Mouse (Mus musculus): ENCODE results near the gene Cdx2. TPM values are rescaled to one million over a fixed set of nuclear protein-coding genes. Genes with fewer than 3 reads are reported as not detected.

Gene Cdx2
- polyA plus RNA-seq, 1 experiment = 344 TPM

DNA sequence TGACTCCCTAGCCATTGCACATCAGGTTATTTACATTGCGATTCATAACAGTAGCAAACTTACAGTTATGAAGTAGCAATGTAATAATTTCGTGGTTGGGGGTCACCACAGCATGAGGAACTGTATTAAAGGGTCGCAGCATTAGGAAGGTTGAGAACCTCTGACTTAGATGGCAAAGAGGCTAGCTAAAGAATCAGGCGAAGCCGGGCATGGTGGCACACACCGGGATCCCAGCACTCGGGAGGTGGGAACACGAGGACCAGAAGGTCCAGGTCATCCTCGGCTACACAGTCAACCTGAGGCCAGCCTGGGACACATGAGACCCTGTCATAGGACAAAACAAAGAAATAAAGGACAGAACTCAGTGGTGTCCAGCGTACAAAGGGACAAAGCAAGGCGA is 22.9 kb upstream of the Cdx2 start:
- Histone ChIP-seq H3K27ac (ENCODE audit: insufficient read depth, low read depth, low read length) (no peak overlapping the region), H3K4me1 (ENCODE audit: control insufficient read depth, insufficient read depth, insufficient read length, low read length) (no peaks in the 10 kb centered on the region), H3K4me3 (ENCODE audit: low read depth, low read length) (no peak overlapping the region), H3K36me3 (ENCODE audit: control insufficient read depth, insufficient read depth, low read length) (no peaks in the 10 kb centered on the region), H3K27me3 (ENCODE audit: control insufficient read depth, insufficient read depth, low read length) (no peaks in the 10 kb centered on the region)
- WGBS = 82% methylated on average over 11 of the region's 11 CpGs
- no peak for TF ChIP-seq CTCF (IDR thresholded peaks at IDR 0.05; ENCODE audit: extremely low read depth, insufficient read length, insufficient replicate concordance, low read depth, low read length)
- no peak for TF ChIP-seq POLR2A (IDR thresholded peaks at IDR 0.05; ENCODE audit: low read depth, low read length)

DNA sequence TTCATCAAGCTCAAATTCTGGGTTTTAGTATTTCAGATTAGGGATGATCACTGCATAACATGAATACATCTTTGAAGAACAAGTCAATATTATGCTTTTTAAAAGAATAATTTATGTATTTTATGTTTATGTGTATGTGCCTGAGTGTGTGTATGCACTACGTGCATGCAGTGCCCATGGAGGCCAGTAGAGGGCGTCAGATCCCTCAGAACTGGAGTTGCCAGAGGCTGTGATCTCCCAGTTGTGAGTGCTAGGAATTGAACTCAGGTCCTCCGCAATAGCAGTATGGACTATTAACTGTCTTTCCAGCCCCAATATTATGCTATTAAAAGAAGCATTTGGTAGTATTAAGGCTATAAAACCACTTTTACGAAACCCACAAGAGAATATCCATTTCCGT is 20.6 kb upstream of the Cdx2 start:
- TF ChIP-seq POLR2A (IDR thresholded peaks at IDR 0.05; ENCODE audit: low read depth, low read length) (no peak), CTCF (IDR thresholded peaks at IDR 0.05; ENCODE audit: extremely low read depth, insufficient read length, insufficient replicate concordance, low read depth, low read length) (peak; percentile 28; the same call in 1 of the 2 replicates)
- Histone ChIP-seq H3K36me3 (ENCODE audit: control insufficient read depth, insufficient read depth, low read length) (no peaks in the 10 kb centered on the region), H3K27ac (ENCODE audit: insufficient read depth, low read depth, low read length) (no peak overlapping the region), H3K4me1 (ENCODE audit: control insufficient read depth, insufficient read depth, insufficient read length, low read length) (no peaks in the 10 kb centered on the region), H3K27me3 (ENCODE audit: control insufficient read depth, insufficient read depth, low read length) (no peaks in the 10 kb centered on the region), H3K4me3 (ENCODE audit: low read depth, low read length) (no peak overlapping the region)
- WGBS = 91% methylated on average over 5 of the region's 5 CpGs

DNA sequence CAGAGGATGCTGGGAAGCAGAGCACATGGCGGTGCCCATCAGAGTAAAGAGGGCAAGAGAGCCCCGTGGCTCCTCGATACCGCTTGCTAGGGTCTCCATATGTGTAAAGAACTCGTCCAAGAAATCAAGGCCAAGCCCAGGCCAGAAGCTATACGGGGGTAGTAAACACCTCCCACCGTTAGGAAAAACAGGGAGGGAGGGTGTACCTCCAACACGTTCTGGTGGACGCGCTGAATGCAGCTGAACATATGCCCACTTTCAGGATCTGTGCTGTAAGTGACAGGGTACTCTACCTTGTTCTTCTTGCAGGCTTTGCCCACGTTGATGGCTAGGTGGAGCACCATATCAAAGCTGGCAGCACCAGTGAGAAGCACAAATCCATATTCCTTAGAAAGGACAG is 18.9 kb upstream of the Cdx2 start:
- no peaks in the 10 kb centered on the region for H3K27me3 ChIP-seq (ENCODE audit: control insufficient read depth, insufficient read depth, low read length)
- no peak overlapping the region for H3K4me3 ChIP-seq (ENCODE audit: low read depth, low read length)
- no peak overlapping the region for H3K27ac ChIP-seq (ENCODE audit: insufficient read depth, low read depth, low read length)
- 71% methylated on average over 11 of the region's 11 CpGs for WGBS
- H3K4me1 ChIP-seq (ENCODE audit: control insufficient read depth, insufficient read depth, insufficient read length, low read length) = no peaks in the 10 kb centered on the region
- TF ChIP-seq CTCF (IDR thresholded peaks at IDR 0.05; ENCODE audit: extremely low read depth, insufficient read length, insufficient replicate concordance, low read depth, low read length) (no peak), POLR2A (IDR thresholded peaks at IDR 0.05; ENCODE audit: low read depth, low read length) (no peak)
- no peaks in the 10 kb centered on the region for H3K36me3 ChIP-seq (ENCODE audit: control insufficient read depth, insufficient read depth, low read length)

DNA sequence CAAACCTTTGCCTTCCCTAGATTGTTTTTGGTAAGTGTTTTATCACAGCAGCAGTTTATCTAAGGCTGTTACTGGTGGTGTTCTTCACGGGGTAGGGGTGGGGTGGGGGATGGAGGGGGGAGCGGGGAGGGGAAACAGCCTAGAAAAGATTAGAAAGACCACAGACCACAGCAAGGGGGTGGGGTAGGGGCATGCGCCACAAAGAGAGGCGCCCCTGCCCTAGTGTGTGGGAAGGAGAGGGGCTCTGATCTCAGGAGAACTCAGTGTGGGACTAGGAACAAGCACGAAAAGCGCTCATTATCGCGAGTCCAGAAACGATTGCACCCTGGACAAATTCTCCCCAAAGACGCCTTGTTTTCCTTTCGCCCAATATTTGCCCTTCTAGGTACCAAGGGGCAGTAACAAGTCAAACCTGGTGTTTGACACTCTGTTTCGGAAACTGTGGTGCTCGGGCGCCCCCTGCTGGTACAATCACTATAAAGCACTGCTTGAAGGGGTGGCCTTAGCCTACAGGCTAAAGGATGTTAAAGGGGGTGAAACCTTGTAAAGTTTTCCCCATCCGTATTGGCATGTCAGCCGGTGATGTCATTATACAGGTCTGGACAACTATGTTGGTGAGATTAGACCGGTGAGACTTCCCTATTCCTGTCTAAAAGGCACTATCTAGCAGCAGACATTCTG is 16.3 kb upstream of the Cdx2 start:
- Histone ChIP-seq H3K36me3 (ENCODE audit: control insufficient read depth, insufficient read depth, low read length) (no peaks in the 10 kb centered on the region), H3K27ac (ENCODE audit: insufficient read depth, low read depth, low read length) (no peak overlapping the region), H3K4me1 (ENCODE audit: control insufficient read depth, insufficient read depth, insufficient read length, low read length) (no peaks in the 10 kb centered on the region), H3K27me3 (ENCODE audit: control insufficient read depth, insufficient read depth, low read length) (no peaks in the 10 kb centered on the region), H3K4me3 (ENCODE audit: low read depth, low read length) (no peak overlapping the region)
- WGBS = 5% methylated on average over 17 of the region's 17 CpGs
- TF ChIP-seq CTCF (IDR thresholded peaks at IDR 0.05; ENCODE audit: extremely low read depth, insufficient read length, insufficient replicate concordance, low read depth, low read length) = peak; percentile 85; the same call in 1 of the 2 replicates
- no peak for TF ChIP-seq POLR2A (IDR thresholded peaks at IDR 0.05; ENCODE audit: low read depth, low read length)

DNA sequence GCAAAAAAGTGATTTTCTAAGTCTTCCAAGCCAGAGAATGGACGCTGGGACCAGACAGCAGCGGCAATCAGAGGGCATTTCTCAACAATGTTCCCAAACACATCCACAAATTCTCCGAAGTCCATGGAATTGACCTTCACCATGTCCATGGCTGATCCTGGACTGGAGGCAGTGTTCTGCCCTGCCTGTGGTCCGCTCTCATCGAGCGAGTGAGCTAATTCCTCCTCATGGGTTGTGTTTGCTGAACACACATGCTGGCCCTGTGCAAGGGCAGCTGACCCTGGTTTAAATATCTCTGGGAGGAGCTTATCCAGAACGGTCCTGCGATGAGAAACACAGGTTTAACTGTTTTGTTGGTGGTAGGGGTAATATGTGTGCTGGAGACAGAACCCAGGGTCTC is 15.1 kb upstream of the Cdx2 start, which contains the start of gene Urad:
Gene Urad, minus strand, starts transcription at position 258 of the 400 bp plus-strand sequence.
- H3K4me1 ChIP-seq (ENCODE audit: control insufficient read depth, insufficient read depth, insufficient read length, low read length) = peaks cover 5% of the 10 kb centered on the region; the same call in 1 of the 2 replicates
- 58% methylated on average over 8 of the region's 8 CpGs for WGBS
- H3K4me3 ChIP-seq (ENCODE audit: low read depth, low read length) = no peak within 1 kb of the TSS
- H3K27ac ChIP-seq (ENCODE audit: insufficient read depth, low read depth, low read length) = no peak within 1 kb of the TSS
- no peaks in the 10 kb centered on the region; the same call in 1 of the 2 replicates for H3K27me3 ChIP-seq (ENCODE audit: control insufficient read depth, insufficient read depth, low read length)
- no peaks in the 10 kb centered on the region for H3K36me3 ChIP-seq (ENCODE audit: control insufficient read depth, insufficient read depth, low read length)
- TF ChIP-seq CTCF (IDR thresholded peaks at IDR 0.05; ENCODE audit: extremely low read depth, insufficient read length, insufficient replicate concordance, low read depth, low read length) = no peak

DNA sequence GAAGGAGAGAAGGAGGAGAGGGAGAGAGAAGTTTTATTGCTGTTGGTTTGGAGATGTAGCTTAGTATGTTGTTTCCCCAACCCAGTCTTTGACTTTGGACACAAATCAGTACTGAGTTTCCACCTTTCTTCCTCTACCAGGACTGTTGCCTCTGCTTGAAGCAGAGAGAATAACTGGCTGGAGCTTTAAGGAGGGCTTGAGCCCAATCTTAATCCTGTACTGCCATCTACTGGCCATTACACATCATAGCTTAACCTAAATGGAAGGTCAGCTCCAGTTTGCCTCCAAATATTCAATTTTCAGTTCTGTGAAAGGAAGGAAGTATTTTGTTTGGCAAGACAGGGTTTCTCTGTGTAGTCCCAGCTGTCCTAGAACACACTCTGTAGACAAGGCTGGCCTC is 12.6 kb upstream of the Cdx2 start:
- H3K36me3 ChIP-seq (ENCODE audit: control insufficient read depth, insufficient read depth, low read length) = no peaks in the 10 kb centered on the region
- TF ChIP-seq CTCF (IDR thresholded peaks at IDR 0.05; ENCODE audit: extremely low read depth, insufficient read length, insufficient replicate concordance, low read depth, low read length) (no peak), POLR2A (IDR thresholded peaks at IDR 0.05; ENCODE audit: low read depth, low read length) (no peak)
- H3K4me3 ChIP-seq (ENCODE audit: low read depth, low read length) = no peak overlapping the region
- H3K27ac ChIP-seq (ENCODE audit: insufficient read depth, low read depth, low read length) = no peak overlapping the region
- H3K27me3 ChIP-seq (ENCODE audit: control insufficient read depth, insufficient read depth, low read length) = no peaks in the 10 kb centered on the region; the same call in 1 of the 2 replicates
- H3K4me1 ChIP-seq (ENCODE audit: control insufficient read depth, insufficient read depth, insufficient read length, low read length) = peaks cover 8% of the 10 kb centered on the region

DNA sequence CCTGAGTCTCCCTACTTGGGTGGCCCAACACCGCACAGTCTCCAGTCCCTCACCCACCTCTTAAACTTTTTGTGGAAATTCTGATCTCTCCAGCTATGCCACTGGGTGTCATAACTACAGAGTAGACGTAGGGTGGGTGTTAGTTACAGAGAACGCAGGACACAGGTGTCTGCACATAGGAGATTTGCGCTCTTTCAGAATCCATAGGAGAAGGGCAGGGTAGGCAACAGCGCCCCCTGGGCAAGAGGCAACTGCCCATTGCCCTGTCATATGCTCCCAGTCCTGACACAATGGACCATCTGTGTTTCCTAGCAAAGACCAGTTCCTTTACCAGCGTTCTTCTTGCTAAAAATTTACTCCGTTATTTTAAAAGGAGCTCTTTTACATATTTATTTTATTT is 10.9 kb upstream of the Cdx2 start:
- H3K36me3 ChIP-seq (ENCODE audit: control insufficient read depth, insufficient read depth, low read length) = no peaks in the 10 kb centered on the region
- H3K27ac ChIP-seq (ENCODE audit: insufficient read depth, low read depth, low read length) = peak overlapping the region; percentile 49; the same call in 1 of the 2 replicates
- no peaks in the 10 kb centered on the region; the same call in 1 of the 2 replicates for H3K27me3 ChIP-seq (ENCODE audit: control insufficient read depth, insufficient read depth, low read length)

More for the DNA sequence above, 10.9 kb upstream of the Cdx2 start:
- TF ChIP-seq POLR2A (IDR thresholded peaks at IDR 0.05; ENCODE audit: low read depth, low read length) (no peak), CTCF (IDR thresholded peaks at IDR 0.05; ENCODE audit: extremely low read depth, insufficient read length, insufficient replicate concordance, low read depth, low read length) (peak; percentile 71; the same call in 1 of the 2 replicates)
- Histone ChIP-seq H3K4me1 (ENCODE audit: control insufficient read depth, insufficient read depth, insufficient read length, low read length) (peaks cover 8% of the 10 kb centered on the region), H3K4me3 (ENCODE audit: low read depth, low read length) (no peak overlapping the region)
- WGBS = 21% methylated on average over 7 of the region's 7 CpGs

Measured in small intestine, adult 2 months (tissue).